Mouse (Mus musculus) embryonic facial prominence, embryonic 11.5 days (tissue): Measurements from ENCODE around the gene Tarbp1. TPM values are rescaled to one million over a fixed set of nuclear protein-coding genes. Genes with fewer than 3 reads are reported as not detected.

Experiments used
- ATAC-seq: fragments of 200-750 bp; cut with Nextera tagmentation; replicated peaks from 2 replicates; pipeline ENCODE4 v1.8.0; 2017; ENCODE audit warnings: low read depth; ENCODE audit not compliant: insufficient number of reproducible peaks, low FRiP score, low TSS enrichment
- DNase-seq: peaks from one replicate; pipeline ENCODE4 v3.0.0-alpha.2; 2015; ENCODE audit warnings: low spot score
- H3K27ac ChIP-seq: fragments of 300-500 bp; sonication (generic); replicated peaks from 2 replicates; pipeline ENCODE4 v1.5.1; 2014; ENCODE audit warnings: mild to moderate bottlenecking, low read depth, low read length, control low read depth
- H3K27me3 ChIP-seq: fragments of 300-500 bp; sonication (generic); 2 replicates; pipeline ENCODE4 v1.6.1; 2014; ENCODE audit warnings: mild to moderate bottlenecking, low read length, moderate library complexity, mixed read lengths; ENCODE audit not compliant: control insufficient read depth, insufficient read depth
- H3K36me3 ChIP-seq: fragments of 300-500 bp; sonication (generic); replicated peaks from 2 replicates; pipeline ENCODE4 v1.6.1; 2014; ENCODE audit warnings: low read depth, mild to moderate bottlenecking, low read length, moderate library complexity, mixed read lengths; ENCODE audit not compliant: control insufficient read depth, insufficient read depth
- H3K4me1 ChIP-seq: fragments of 300-500 bp; sonication (generic); 2 replicates; pipeline ENCODE4 v1.6.1; 2014; ENCODE audit warnings: low read length, mixed read lengths; ENCODE audit not compliant: control insufficient read depth, insufficient read depth
- H3K4me2 ChIP-seq: fragments of 300-500 bp; sonication (generic); 2 replicates; pipeline ENCODE4 v1.6.1; 2014; ENCODE audit warnings: low read depth, mild to moderate bottlenecking, control low read depth, low read length, moderate library complexity
- H3K4me3 ChIP-seq: fragments of 300-500 bp; sonication (generic); 2 replicates; pipeline ENCODE4 v1.5.1; 2014; ENCODE audit warnings: low read depth, low read length, control low read depth
- H3K9ac ChIP-seq: fragments of 300-500 bp; sonication (generic); replicated peaks from 2 replicates; pipeline ENCODE4 v1.6.1; 2014; ENCODE audit warnings: mild to moderate bottlenecking, control low read depth, low read length
- H3K9me3 ChIP-seq: fragments of 300-500 bp; sonication (generic); replicated peaks from 2 replicates; pipeline ENCODE4 v1.6.1; 2016; ENCODE audit warnings: mild to moderate bottlenecking, low read length, inconsistent platforms, mixed read lengths; ENCODE audit not compliant: control insufficient read depth
- WGBS: fragments of 180-500 bp; shearing (Covaris S2); extraction: QIAGEN DNeasy Blood & Tissue Kit; methylation state at CpG from one replicate; pipeline ENCODE4 v1.1.7; 2014; 5-methylcytosine and 5-hydroxymethylcytosine counted together
- polyA plus RNA-seq: library from polyadenylated mRNA; unstranded; fragments of >200 nt; fragmentation: Nextera tagmentation; extraction: Ambion mirVana; gene quantifications from 2 replicates; pipeline ENCODE4 v1.2.1, GENCODE M21; 2014

Gene Tarbp1
- polyA plus RNA-seq, result 2.6 and 3.4 TPM in 2 replicates

GRCm38 (mm10) chr8:126474299-126475187 lies at the start of gene Tarbp1:
Gene Tarbp1 (minus strand): TSS chr8:126475065.
- Histone ChIP-seq H3K9ac (peak within 1 kb of the TSS; percentile 74), H3K4me1 (no peaks in the 10 kb centered on the region), H3K27ac (peak within 1 kb of the TSS; percentile 62), H3K9me3 (no peaks in the 10 kb centered on the region), H3K27me3 (no peaks in the 10 kb centered on the region), H3K4me3 (peak within 1 kb of the TSS; percentile 88), H3K4me2 (peak within 1 kb of the TSS; percentile 82), H3K36me3 (no peaks in the 10 kb centered on the region)
- DNase-seq (peak; percentile 93), ATAC-seq (peak; percentile 92)
- WGBS, result under 1% methylated on average over 108 of the region's 124 CpGs

DNA sequence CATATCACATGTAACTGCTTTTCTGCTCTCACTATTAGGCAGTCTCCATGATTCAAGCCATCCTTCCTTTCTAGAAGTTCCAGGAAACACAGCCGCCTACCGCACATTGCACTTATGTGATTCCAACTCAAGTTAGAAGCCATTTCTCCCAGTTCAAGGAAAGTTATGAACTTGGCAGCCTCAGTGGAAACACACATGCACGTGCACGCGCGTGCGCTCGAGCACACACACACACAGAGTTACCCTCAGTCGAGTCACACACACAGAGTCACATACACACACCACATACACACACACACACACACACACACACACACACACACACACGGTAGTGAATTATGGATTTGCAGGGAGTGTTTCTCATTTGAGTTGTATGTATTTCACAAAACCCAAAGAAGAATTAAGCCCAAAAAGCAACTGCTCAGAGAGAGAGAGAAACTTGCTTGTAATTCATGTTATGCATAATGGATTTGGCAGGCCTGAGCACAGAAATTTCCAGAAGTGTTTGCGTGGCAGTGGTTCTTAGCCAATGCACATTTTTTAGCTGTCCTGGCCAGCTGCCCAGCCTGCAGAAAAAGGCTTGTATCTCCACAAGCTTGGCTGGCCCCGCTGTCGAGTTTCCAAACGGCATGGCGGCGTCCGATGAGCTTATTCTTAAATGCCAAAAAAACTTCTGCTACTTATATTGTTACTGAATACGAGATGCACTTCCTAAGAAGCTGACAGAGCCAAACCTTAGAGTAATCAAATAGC lies 49.5 kb upstream of the Tarbp1 start:
- no peaks in the 10 kb centered on the region for H3K9me3 ChIP-seq
- DNase-seq (no peak), ATAC-seq (no peak)
- H3K4me2 ChIP-seq, result no peak overlapping the region
- no peaks in the 10 kb centered on the region for H3K4me1 ChIP-seq
- H3K4me3 ChIP-seq, result no peak overlapping the region
- H3K27ac ChIP-seq, result no peak overlapping the region
- H3K36me3 ChIP-seq, result no peaks in the 10 kb centered on the region
- 89% methylated on average over 18 of the region's 18 CpGs for WGBS
- no peak overlapping the region for H3K9ac ChIP-seq
- no peaks in the 10 kb centered on the region for H3K27me3 ChIP-seq

DNA sequence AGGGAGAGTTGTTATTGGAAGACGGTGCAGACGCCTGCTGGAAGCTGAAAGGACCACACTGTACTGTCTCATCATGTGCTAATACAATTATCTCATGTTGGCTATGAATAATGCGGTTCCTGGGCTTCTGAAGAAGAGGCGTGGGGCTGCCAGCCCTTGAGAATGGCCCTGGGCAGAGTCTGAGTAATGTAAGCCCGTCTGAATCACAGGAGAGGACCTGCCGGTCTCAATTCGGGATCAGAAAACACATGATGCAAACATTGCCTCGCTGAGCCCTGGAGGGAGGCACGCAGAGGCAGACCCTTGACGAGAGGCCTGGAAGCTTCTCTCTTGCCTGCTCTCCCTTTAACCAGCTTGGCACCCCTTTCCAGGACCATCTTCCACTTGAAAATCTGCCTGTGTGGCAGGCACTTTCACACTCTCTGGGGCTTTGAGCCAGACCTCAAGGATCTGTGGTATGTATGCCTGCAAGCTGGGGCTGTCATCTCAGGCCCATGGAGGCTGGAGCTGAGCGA lies 48.3 kb upstream of the Tarbp1 start:
- Histone ChIP-seq H3K36me3 (no peaks in the 10 kb centered on the region), H3K9me3 (no peaks in the 10 kb centered on the region), H3K4me1 (no peaks in the 10 kb centered on the region), H3K27me3 (no peaks in the 10 kb centered on the region), H3K9ac (no peak overlapping the region), H3K27ac (no peak overlapping the region), H3K4me3 (no peak overlapping the region), H3K4me2 (no peak overlapping the region)
- no peak for DNase-seq
- no peak for ATAC-seq
- WGBS, result 78% methylated on average over 11 of the region's 11 CpGs

DNA sequence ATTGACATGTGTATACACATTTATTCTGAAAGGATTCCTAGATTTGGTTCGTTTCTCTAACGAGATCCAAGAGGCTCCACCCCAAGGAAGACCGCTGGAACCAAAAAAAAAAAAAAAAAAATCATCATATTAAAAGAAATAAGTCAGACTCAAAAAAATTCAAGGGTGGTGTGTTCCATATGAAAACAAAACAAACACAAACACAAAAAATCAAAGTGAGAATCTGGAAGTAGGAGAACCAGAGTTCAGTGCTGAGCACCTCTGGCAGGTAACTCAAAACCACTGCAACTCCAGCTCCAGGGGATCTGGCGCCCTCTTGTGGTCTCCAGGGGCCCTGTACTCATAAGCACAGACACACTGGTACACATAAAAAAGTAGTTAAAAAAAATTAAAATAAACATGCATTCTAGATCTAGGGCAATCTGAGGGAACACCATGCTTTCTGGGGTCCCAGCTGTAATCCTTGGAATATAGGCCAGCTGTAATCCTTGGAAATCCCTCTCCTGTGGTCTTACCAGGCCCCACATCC lies 44.6 kb upstream of the Tarbp1 start:
- H3K4me3 ChIP-seq, result no peak overlapping the region
- no peak overlapping the region for H3K4me2 ChIP-seq
- H3K9me3 ChIP-seq, result no peaks in the 10 kb centered on the region
- 91% methylated on average over 4 of the region's 4 CpGs for WGBS
- H3K9ac ChIP-seq, result no peak overlapping the region
- no peak overlapping the region for H3K27ac ChIP-seq
- no peaks in the 10 kb centered on the region for H3K27me3 ChIP-seq
- no peaks in the 10 kb centered on the region for H3K36me3 ChIP-seq
- no peak for ATAC-seq
- no peaks in the 10 kb centered on the region; the same call in 1 of the 2 replicates for H3K4me1 ChIP-seq
- no peak for DNase-seq

DNA sequence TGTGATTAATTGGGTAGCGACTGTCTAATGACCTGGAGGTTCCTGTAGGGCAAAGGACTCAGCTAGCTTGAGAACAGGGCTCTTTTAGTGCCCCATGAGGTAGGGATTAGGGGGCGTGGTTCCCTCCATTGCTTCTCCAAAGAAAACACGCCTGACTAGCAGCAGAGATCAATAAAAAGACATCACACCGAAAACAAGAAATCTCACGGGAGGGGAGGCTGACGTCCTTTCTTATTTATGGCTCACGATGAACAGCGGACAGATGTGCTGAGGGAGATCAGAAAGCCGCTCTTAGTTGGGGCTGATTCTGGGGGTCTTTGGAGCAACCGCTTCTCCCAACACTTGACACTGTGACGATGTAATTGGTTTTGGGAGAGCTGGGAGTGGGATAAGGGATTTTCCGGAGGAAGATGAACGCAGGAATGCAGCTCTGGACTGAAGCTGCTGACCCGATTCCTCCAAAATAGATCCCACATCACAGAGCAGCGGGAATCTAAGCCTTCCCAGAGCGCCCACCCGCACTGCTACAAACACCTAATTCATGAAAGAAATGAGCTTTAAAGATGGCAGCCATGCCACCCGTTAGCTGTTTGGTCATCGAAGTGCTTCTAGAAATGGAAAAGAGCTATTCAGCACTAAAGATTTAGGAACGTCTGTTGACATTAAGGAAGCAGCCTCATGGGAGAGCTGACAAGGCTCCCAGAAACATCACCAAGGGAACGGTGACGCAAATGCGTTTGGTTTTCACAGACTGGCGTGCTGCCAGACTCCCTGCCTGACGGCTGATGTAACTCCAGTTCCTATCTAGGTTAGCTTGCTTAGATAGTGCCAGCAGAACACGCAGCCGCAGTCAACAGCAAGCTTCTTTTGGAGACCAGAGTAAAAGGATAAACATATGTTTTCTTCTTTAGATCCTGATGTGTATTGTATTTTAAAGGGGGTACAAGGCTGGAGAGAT lies 42.0 kb upstream of the Tarbp1 start:
- Histone ChIP-seq H3K4me1 (no peaks in the 10 kb centered on the region; the same call in 1 of the 2 replicates), H3K4me3 (no peak overlapping the region), H3K27ac (no peak overlapping the region), H3K9ac (no peak overlapping the region), H3K36me3 (no peaks in the 10 kb centered on the region), H3K27me3 (no peaks in the 10 kb centered on the region), H3K9me3 (no peaks in the 10 kb centered on the region), H3K4me2 (peak overlapping the region; percentile 34)
- DNase-seq, result peak; percentile 63
- no peak for ATAC-seq
- 26% methylated on average over 27 of the region's 27 CpGs for WGBS

- no peak overlapping the region for H3K27ac ChIP-seq
- WGBS, result 80% methylated on average over 10 of the region's 10 CpGs
Observed at GRCm38 (mm10) chr8:126514011-126514964, 39.4 kb upstream of the Tarbp1 start.

More at GRCm38 (mm10) chr8:126514011-126514964, 39.4 kb upstream of the Tarbp1 start:
- H3K4me2 ChIP-seq, result no peak overlapping the region
- no peaks in the 10 kb centered on the region for H3K36me3 ChIP-seq
- ATAC-seq (no peak), DNase-seq (no peak)
- H3K4me3 ChIP-seq, result no peak overlapping the region
- no peaks in the 10 kb centered on the region for H3K9me3 ChIP-seq
- no peaks in the 10 kb centered on the region; the same call in 1 of the 2 replicates for H3K4me1 ChIP-seq
- H3K9ac ChIP-seq, result no peak overlapping the region; the same call in 1 of the 2 replicates
- no peaks in the 10 kb centered on the region for H3K27me3 ChIP-seq
